Mouse (Mus musculus): ENCODE results near the gene Crot.

GRCm38 (mm10) chr5:8999108-8999507 lies 2.0 kb upstream of the Crot start:
- no peak for TF ChIP-seq CTCF (IDR thresholded peaks at IDR 0.05; ENCODE audit: low read depth, low read length)
- TF ChIP-seq GATA1 (IDR thresholded peaks at IDR 0.05; ENCODE audit: borderline replicate concordance, low read length) = no peak
- TF ChIP-seq POLR2AphosphoS5 (IDR thresholded peaks at IDR 0.05; ENCODE audit: insufficient replicate concordance, low read depth, low read length) = no peak

Data from G1E (cell line).